Mouse (Mus musculus) limb, embryonic 12.5 days (tissue): ENCODE results near the gene Fam118a. TPM values are rescaled to one million over a fixed set of nuclear protein-coding genes. Genes with fewer than 3 reads are reported as not detected.
A peak's percentile ranks its signal among the peaks of the same experiment; 100 is the strongest.
"Not testable (repeated sequence)": the region's sequence is repeated elsewhere in the genome, so short reads cannot be mapped to it uniquely, and the experiment has no call there.

Experiments used
- ATAC-seq: fragments of 200-750 bp; cut with Nextera tagmentation; 2 replicates; pipeline ENCODE4 v1.8.0; 2017; ENCODE audit warnings: low read depth, moderate TSS enrichment; ENCODE audit not compliant: insufficient number of reproducible peaks, insufficient read depth, low FRiP score, low TSS enrichment
- H3K27ac ChIP-seq: fragments of 300-500 bp; sonication (generic); 2 replicates; pipeline ENCODE4 v1.5.1; 2016; ENCODE audit warnings: mild to moderate bottlenecking, moderate library complexity
- H3K27me3 ChIP-seq: fragments of 300-500 bp; sonication (generic); 2 replicates; pipeline ENCODE4 v1.6.1; 2016; ENCODE audit warnings: mild to moderate bottlenecking, moderate library complexity
- H3K36me3 ChIP-seq: fragments of 300-500 bp; sonication (generic); 2 replicates; pipeline ENCODE4 v1.6.1; 2016; ENCODE audit warnings: mild to moderate bottlenecking, moderate library complexity
- H3K4me1 ChIP-seq: fragments of 300-500 bp; sonication (generic); replicated peaks from 2 replicates; pipeline ENCODE4 v1.6.1; 2016
- H3K4me2 ChIP-seq: fragments of 300-500 bp; sonication (generic); 2 replicates; pipeline ENCODE4 v1.6.1; 2016; ENCODE audit warnings: mild to moderate bottlenecking, moderate library complexity
- H3K4me3 ChIP-seq: fragments of 300-500 bp; sonication (generic); replicated peaks from 2 replicates; pipeline ENCODE4 v1.5.1; 2016; ENCODE audit warnings: mild to moderate bottlenecking
- H3K9ac ChIP-seq: fragments of 300-500 bp; sonication (generic); replicated peaks from 2 replicates; pipeline ENCODE4 v1.6.1; 2016; ENCODE audit warnings: mild to moderate bottlenecking, moderate library complexity
- H3K9me3 ChIP-seq: fragments of 300-500 bp; sonication (generic); 2 replicates; pipeline ENCODE4 v1.6.1; 2016; ENCODE audit warnings: mild to moderate bottlenecking, moderate library complexity
- WGBS: fragments of 180-500 bp; shearing (Covaris S2); methylation state at CpG from one replicate; pipeline ENCODE4 v1.1.7; 2016; 5-methylcytosine and 5-hydroxymethylcytosine counted together
- polyA plus RNA-seq: library from polyadenylated mRNA; unstranded; fragments of >200 nt; fragmentation: Nextera tagmentation; extraction: Ambion mirVana; gene quantifications from 2 replicates; pipeline ENCODE4 v1.2.1, GENCODE M21; 2016

Fam118a gene
- polyA plus RNA-seq, 1 experiment from 2014 or later: 28.8 TPM

DNA sequence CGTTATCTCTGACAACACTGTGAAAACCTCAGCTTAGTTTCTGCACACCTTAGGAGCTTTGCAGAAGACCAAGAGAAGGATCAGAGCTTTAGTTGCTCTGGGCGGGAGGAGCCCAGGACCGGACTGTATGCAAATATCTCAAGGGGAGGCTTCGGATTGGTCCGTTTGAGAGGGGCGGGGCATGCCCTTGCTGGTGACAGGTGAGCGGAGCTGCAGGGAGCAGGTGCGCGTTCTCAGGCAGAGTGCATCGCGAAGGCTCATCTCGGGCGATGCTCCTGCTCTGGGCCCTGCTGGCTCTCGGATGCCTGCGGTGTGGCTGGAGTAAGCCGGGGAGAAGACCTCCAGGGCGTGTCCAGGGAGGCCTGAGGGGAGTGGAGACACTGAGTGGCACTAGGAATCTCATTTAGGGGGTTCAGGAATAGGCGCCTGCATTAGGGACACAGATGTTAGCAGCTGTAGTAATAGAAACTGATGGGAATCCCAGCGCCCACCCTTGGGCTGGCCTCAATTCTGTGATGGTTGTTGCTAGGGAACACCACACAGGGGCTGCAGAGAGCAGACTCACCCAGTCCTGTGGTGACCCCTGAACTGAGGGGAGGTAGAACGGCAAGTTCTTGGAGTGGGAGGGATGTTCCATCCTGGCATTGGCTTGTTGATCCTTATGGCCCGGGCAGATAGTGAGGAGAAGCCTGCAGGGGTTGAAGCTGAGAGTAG is 11.6 kb upstream of the Fam118a start, which contains the start of gene Upk3a:
Gene Upk3a (plus strand): TSS at position 191 of the 714 bp plus-strand sequence.
- Histone ChIP-seq H3K9me3 (no peaks in the 10 kb centered on the region), H3K27me3 (peaks cover 35% of the 10 kb centered on the region), H3K9ac (no peak within 1 kb of the TSS), H3K4me1 (peaks cover 10% of the 10 kb centered on the region; the same call in 1 of the 2 replicates), H3K4me3 (no peak within 1 kb of the TSS), H3K27ac (no peak within 1 kb of the TSS), H3K4me2 (peak within 1 kb of the TSS; percentile 17; the same call in 1 of the 2 replicates), H3K36me3 (no peaks in the 10 kb centered on the region)
- 9% methylated on average over 21 of the region's 21 CpGs for WGBS
- no peak for ATAC-seq

DNA sequence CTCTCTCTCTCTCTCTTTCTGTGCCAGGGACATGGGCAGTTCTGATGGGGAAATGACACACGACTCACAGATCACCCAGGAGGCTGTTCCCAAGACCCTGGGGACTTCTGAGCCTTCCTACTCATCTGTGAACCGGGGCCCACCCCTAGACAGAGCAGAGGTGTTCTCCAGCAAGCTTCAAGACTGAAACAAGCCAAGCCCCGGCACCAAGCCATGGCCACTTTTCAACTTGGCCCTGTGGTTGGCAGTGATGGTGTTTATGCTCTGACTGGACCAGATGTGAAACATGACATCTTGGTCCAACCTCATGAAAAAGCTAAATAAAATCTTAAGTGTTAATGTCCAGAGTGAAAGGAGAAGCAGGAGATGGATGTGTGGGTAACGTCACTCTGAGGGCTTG is 6.5 kb upstream of the Fam118a start:
- H3K36me3 ChIP-seq: no peaks in the 10 kb centered on the region
- 70% methylated on average over 4 of the region's 4 CpGs for WGBS
- no peak overlapping the region for H3K27ac ChIP-seq
- H3K4me1 ChIP-seq: no peaks in the 10 kb centered on the region
- H3K9ac ChIP-seq: no peak overlapping the region
- no peak overlapping the region for H3K4me3 ChIP-seq
- peaks cover 23% of the 10 kb centered on the region for H3K27me3 ChIP-seq
- H3K4me2 ChIP-seq: no peak overlapping the region
- ATAC-seq: no peak
- H3K9me3 ChIP-seq: no peaks in the 10 kb centered on the region

DNA sequence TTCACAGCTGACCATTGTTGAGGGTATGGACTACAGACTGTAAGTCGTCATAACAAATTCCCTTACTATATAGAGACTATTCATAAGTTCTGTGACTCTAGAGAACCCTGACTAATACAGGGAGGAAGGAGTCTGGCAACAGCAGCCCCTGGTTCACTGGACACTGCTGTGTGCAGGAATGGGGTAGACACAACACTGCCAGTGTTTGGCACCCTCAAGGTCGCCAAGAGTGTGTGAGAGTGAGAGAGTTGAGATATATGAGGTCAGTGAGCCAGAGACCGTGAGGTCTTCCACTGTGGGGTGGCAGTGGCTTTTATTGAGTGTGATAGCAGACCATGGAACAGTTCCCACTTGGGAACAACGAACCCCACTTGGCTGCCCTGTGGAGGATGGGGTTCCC is 2.6 kb upstream of the Fam118a start:
- H3K4me3 ChIP-seq: no peak overlapping the region
- H3K4me1 ChIP-seq: no peaks in the 10 kb centered on the region
- no peak for ATAC-seq
- H3K9me3 ChIP-seq: no peaks in the 10 kb centered on the region
- no peak overlapping the region for H3K4me2 ChIP-seq
- no peak overlapping the region for H3K27ac ChIP-seq
- no peaks in the 10 kb centered on the region for H3K36me3 ChIP-seq
- peaks cover 6% of the 10 kb centered on the region for H3K27me3 ChIP-seq
- WGBS: 75% methylated on average over 4 of the region's 4 CpGs
- H3K9ac ChIP-seq: no peak overlapping the region

DNA sequence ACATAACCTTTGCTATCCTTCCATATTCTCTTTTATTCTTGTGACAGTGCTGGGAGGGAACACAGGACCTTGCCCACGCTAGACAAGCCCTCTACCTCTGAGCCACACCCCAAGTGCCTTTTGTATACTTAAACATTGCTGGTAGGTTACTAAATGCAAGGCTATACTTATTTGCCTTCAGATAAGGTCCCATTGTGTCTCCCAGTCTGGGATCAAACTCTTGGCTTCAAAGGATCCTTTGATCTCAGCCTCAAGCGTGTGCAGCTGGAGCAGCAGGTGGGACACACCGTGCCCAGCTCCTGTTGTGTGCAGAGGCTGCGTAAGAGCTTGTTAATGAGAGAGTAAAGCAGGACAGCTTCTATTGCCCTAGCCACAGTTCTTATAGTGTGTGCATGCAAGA is 1.0 kb upstream of the Fam118a start:
- no peak overlapping the region for H3K9ac ChIP-seq
- no peak overlapping the region for H3K4me3 ChIP-seq
- no peak for ATAC-seq
- no peaks in the 10 kb centered on the region for H3K4me1 ChIP-seq
- WGBS: 33% methylated on average over 4 of the region's 4 CpGs
- no peaks in the 10 kb centered on the region for H3K36me3 ChIP-seq
- no peak overlapping the region for H3K27ac ChIP-seq
- no peak overlapping the region for H3K4me2 ChIP-seq
- no peaks in the 10 kb centered on the region for H3K27me3 ChIP-seq
- H3K9me3 ChIP-seq: no peaks in the 10 kb centered on the region

DNA sequence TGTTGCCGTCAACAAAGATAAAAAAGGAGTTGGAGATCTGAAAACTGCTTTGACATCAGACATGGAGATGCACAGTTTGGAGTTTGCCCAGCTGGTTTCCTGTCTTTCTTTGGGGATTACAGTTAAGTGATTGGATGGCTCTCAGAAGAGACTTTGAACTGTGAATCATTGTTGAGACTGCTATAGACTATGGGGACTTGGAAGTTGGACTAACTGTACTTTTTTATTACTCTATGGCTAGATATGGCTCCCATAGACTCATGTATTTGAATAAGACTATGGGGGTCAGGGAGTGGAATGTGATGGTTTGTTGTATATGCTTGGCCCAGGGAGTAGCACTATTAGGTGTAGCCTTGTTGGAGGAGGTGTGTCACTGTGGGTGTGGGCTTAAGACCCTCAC is 1.9 kb downstream of the Fam118a start:
- H3K4me3 ChIP-seq, H3K27ac ChIP-seq, H3K4me1 ChIP-seq, H3K4me2 ChIP-seq, ATAC-seq, H3K9ac ChIP-seq, H3K27me3 ChIP-seq, H3K36me3 ChIP-seq, H3K9me3 ChIP-seq: not testable (repeated sequence)
- WGBS: 82% methylated on average over 1 of the region's 1 CpGs

DNA sequence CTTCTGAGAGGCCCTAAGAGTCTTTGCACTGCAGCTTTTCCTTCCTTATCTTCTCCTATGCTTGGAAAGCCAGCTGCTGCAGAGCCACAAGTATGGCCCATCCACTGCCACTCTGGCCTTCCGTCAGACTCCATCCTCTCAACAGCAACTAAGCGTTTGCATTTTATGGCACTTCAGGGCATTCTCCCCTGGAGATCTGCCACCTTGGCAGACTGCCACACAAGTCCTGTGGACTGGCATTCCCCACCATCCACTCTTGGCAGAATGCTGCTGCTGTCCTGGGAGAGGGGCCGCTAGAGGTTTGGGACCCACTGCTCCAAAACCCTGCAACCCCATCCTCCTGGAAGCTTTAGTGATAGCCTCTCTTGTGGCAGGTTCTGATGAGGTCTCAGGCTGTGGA is 3.1 kb downstream of the Fam118a start:
- WGBS: 79% methylated on average over 3 of the region's 3 CpGs
- Histone ChIP-seq H3K4me2 (no peak overlapping the region), H3K9me3 (no peaks in the 10 kb centered on the region), H3K4me3 (no peak overlapping the region), H3K27me3 (peaks cover 8% of the 10 kb centered on the region; the same call in 1 of the 2 replicates), H3K36me3 (no peaks in the 10 kb centered on the region), H3K9ac (no peak overlapping the region), H3K4me1 (peaks cover 4% of the 10 kb centered on the region; the same call in 1 of the 2 replicates), H3K27ac (no peak overlapping the region)
- ATAC-seq: no peak

DNA sequence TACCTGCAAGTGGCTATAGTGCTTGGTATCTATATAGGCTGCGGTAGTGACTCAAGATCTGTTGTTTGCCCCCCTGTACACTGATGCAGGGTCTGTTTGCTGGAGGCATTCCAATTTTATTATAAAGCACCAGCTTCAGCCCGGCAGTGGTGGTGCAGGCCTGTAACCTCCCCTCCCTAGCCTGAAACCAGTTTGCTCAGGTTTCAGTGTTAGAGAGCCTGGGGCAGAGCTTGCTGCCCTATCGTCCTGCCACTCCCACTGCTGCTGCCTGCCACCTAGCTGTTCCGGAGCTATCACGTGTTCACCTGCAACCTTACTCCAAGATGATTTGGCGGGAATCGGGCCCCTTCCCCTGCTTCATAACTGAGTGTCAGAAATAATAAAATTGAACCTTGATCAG is 5.2 kb downstream of the Fam118a start:
- peaks cover 20% of the 10 kb centered on the region for H3K4me1 ChIP-seq
- not testable (repeated sequence) for H3K27me3 ChIP-seq, H3K4me2 ChIP-seq, ATAC-seq, H3K27ac ChIP-seq, H3K36me3 ChIP-seq, H3K9me3 ChIP-seq, H3K9ac ChIP-seq, H3K4me3 ChIP-seq
- 34% methylated on average over 7 of the region's 7 CpGs for WGBS

DNA sequence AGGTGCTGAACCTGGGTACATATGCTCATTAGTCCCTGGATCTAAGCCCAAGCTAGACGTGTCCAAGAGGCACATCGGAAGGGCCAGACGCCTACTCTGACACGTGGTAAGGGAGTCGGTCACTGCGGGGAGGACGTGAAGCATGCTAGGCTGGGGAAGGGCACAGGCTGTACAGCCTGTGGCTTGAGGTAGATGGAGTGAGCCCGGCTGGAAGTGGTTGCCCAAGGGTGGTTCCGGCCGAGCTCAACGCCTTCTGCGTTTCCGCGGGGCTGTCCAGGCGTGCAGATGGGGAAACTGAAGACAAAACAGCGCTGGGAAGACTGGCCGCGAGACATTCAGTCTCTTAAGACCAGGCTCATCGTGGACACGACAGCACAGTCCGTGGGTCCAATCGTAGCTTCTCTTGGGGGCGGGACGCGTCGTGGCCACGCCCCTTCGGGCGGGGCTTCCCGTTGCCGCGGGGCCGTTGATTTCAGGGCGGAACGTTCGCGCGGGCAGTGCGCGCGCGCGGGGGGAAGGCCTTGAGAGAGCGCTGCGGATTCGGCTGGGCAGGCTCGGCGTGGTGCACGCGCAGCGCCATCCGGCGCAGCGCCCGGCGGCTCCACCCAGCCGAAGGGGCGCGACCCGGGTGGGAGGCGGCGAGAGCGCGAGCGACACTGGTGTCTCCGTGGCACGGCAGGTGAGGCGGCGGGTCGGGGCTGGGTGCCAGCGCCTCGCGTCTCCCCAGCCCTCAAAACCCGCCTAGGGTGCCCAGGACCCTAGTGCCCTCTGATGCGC is 8.0 kb downstream of the Fam118a start:
- Histone ChIP-seq H3K9me3 (no peaks in the 10 kb centered on the region), H3K4me1 (peaks cover 29% of the 10 kb centered on the region), H3K27me3 (peaks cover 8% of the 10 kb centered on the region; the same call in 1 of the 2 replicates), H3K27ac (peak overlapping the region; percentile 46), H3K4me2 (peak overlapping the region; percentile 69), H3K4me3 (peak overlapping the region; percentile 79), H3K36me3 (peaks cover 3% of the 10 kb centered on the region; the same call in 1 of the 2 replicates), H3K9ac (peak overlapping the region; percentile 80)
- peak; percentile 92 for ATAC-seq
- under 1% methylated on average over 74 of the region's 75 CpGs for WGBS

DNA sequence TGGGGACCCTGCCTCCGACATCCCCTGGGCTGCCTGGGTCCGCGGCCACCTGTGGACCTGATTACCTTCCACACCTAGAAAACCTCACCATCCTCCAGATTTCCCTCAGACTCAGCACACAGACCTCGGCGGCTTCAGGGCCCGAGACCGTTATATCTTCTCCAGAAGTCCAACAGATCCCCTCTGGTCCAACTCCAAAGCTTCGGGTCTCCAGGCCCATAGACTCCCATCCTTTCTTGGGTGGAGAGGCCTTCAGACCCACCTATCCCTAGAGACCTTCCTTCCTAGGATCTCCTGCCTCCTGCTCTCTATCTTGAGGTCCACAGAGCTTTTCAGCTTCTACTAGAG is 8.6 kb downstream of the Fam118a start:
- WGBS: 5% methylated on average over 8 of the region's 8 CpGs

DNA sequence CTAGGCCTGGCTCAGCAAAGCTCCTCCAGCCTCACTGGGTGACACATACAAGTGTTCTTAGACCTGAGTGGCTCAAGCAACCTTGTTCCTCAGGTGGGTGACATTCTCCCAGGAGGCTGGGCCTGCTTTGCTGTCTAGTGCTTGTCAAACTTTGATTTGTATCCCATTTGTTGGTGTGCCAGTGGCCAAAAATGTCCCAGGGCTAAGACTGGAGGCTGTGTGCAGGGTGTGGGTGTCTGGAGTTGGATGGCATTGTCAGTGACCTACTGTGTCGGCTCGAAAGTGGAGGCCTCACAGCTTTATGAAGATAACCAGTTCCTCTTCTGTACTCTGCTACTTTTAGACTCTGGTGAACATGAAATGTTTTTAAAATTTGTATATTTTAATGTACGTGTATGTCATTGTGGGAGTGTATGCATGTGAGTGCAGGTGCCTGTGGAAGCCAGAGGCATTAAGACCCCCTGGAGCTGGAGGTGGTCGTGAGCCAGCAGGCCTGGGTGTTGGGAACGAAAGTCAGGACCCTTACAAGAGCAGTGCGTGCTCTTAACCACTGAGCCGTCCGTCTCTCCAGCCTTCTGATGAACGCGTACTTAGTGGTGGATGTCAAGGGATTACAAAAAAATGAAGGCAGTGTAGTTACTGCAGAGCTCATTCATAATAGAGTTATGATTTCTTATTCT is 12.9 kb downstream of the Fam118a start:
- H3K9ac ChIP-seq: no peak overlapping the region
- no peak overlapping the region for H3K4me3 ChIP-seq
- no peaks in the 10 kb centered on the region for H3K27me3 ChIP-seq
- no peak overlapping the region for H3K4me2 ChIP-seq
- peaks cover 52% of the 10 kb centered on the region for H3K4me1 ChIP-seq
- H3K9me3 ChIP-seq: no peaks in the 10 kb centered on the region
- peak overlapping the region; percentile 91 for H3K27ac ChIP-seq
- H3K36me3 ChIP-seq: peaks cover 21% of the 10 kb centered on the region
- 82% methylated on average over 10 of the region's 10 CpGs for WGBS
- no peak for ATAC-seq

More for the DNA sequence above, 8.6 kb downstream of the Fam118a start:
- ATAC-seq: no peak
- H3K4me3 ChIP-seq: peak overlapping the region; percentile 79
- no peak overlapping the region; the same call in 1 of the 2 replicates for H3K27ac ChIP-seq
- peaks cover 3% of the 10 kb centered on the region; the same call in 1 of the 2 replicates for H3K36me3 ChIP-seq
- peak overlapping the region; percentile 69 for H3K4me2 ChIP-seq
- H3K4me1 ChIP-seq: peaks cover 34% of the 10 kb centered on the region
- peaks cover 8% of the 10 kb centered on the region; the same call in 1 of the 2 replicates for H3K27me3 ChIP-seq
- H3K9ac ChIP-seq: peak overlapping the region; percentile 80
- H3K9me3 ChIP-seq: no peaks in the 10 kb centered on the region

DNA sequence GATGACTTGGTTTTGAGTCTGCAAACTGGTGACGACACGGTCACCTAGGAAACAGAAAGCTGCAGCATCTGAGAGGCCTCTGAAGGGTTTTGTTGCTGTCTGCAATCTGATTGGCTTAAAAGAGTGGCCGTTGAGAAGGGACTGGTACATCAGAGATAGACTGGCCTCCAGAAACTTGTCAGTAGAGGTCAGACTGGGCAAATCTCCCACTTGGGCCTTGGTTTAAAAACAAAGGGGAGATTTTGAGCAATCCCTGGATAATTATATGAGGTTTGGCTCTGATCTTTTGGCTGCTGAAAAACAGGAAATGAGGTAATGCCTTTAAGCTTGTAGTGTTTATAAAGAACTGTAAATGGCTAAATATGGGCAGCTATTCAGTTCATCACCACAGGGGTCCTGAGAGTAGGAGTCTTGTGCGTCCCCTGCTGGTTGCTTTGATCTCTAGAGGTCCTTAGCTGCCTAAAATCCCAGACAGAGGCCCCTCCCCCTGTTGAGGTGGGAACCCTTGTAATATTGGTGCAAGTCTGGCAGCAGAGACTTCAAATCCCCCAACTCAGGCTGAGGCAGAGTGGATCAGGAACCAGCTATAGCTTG is 13.7 kb downstream of the Fam118a start:
- Histone ChIP-seq H3K4me3 (no peak overlapping the region), H3K4me2 (peak overlapping the region; percentile 41), H3K36me3 (peaks cover 29% of the 10 kb centered on the region), H3K27me3 (no peaks in the 10 kb centered on the region), H3K27ac (peak overlapping the region; percentile 91), H3K9me3 (no peaks in the 10 kb centered on the region), H3K4me1 (peaks cover 51% of the 10 kb centered on the region), H3K9ac (no peak overlapping the region)
- 11% methylated on average over 4 of the region's 4 CpGs for WGBS
- ATAC-seq: peak; percentile 67
